Mouse (Mus musculus) colon, adult 2 months (tissue): ENCODE data around the gene Ppp1r2. TPM values are rescaled to one million over a fixed set of nuclear protein-coding genes. Genes with fewer than 3 reads are reported as not detected.

Experiments used
- polyA plus RNA-seq: library from polyadenylated mRNA; depleted of rRNA; stranded (reverse); fragments of >200 nt; gene quantifications from 2 replicates; pipeline ENCODE4 v1.2.3, GENCODE M21; 2012; rRNA removed

Ppp1r2 gene
- 58.7 and 75.1 TPM in 2 replicates for polyA plus RNA-seq

GRCm38 (mm10) chr16:31274674-31275460 is at the start of gene Ppp1r2:
TSS of gene Ppp1r2 (minus strand) at chr16:31275277.

GRCm38 (mm10) chr16:31314497-31315233 is 39.6 kb upstream of the Ppp1r2 start, which contains the start of gene Apod:
TSS of gene Apod (minus strand) at chr16:31314808.

Other genes with a start within 250 kb of the Ppp1r2 start
- gene Xxylt1, start 193.8 kb downstream of the Ppp1r2 start, polyA plus RNA-seq, result 11.7 and 13.0 TPM in 2 replicates
- 13.1 and 17.1 TPM in 2 replicates for gene Acap2, start 74.0 kb downstream of the Ppp1r2 start, polyA plus RNA-seq
- 1.0 and 2.8 TPM in 2 replicates for gene Apod, start 39.5 kb upstream of the Ppp1r2 start, polyA plus RNA-seq
- gene Bdh1, start 147.0 kb upstream of the Ppp1r2 start, polyA plus RNA-seq, result 105 and 112 TPM in 2 replicates